In genomic region chr5:92918866-92919265, GRCm38 (mm10) we compare ENCODE assay signal across 12 mouse cellular contexts.
A peak's percentile ranks its signal among the peaks of the same experiment; 100 is the strongest.
DNase-seq lines count a peak whose midpoint lies in the region; ATAC-seq and TF ChIP-seq lines count a peak whose summit lies in the region.
"Had no signal": no experiment of that assay in that cellular context is flagged by ENCODE, and none has a peak within 500 bp of the region (broad histone marks: within the 10 kb centered on the region; RNA-seq: fewer than 3 reads in every experiment).

No protein-coding gene starts in this region.

- ATAC-seq in heart, embryonic 11.5 days (replicated peaks; ENCODE audit: insufficient number of reproducible peaks, low FRiP score, low TSS enrichment), result no peak
- ATAC-seq in lung, embryonic 16.5 days (ENCODE audit: low read depth), result no peak
- peak; percentile 28; the same call in 1 of the 2 replicates for ATAC-seq in forebrain, postnatal 0 days
- ATAC-seq in stomach, embryonic 16.5 days (ENCODE audit: insufficient read depth, low FRiP score), result no peak

- H3K4me2 ChIP-seq in heart, embryonic 11.5 days, result no peak overlapping the region
- H3K4me2 ChIP-seq in lung, embryonic 16.5 days (ENCODE audit: low read depth, low read length), result no peak overlapping the region
- H3K4me2 ChIP-seq in forebrain, postnatal 0 days (ENCODE audit: low read depth), result no peak overlapping the region
- H3K4me2 ChIP-seq in stomach, embryonic 16.5 days (ENCODE audit: low read depth, low read length), result no peak overlapping the region

- H3K4me3 ChIP-seq in heart, embryonic 11.5 days (ENCODE audit: low read depth, low read length), result no peak overlapping the region
- H3K4me3 ChIP-seq in lung, embryonic 16.5 days (ENCODE audit: low read length), result no peak overlapping the region
- H3K4me3 ChIP-seq in forebrain, postnatal 0 days (ENCODE audit: low read depth, low read length), result no peak overlapping the region
- H3K4me3 ChIP-seq in stomach, embryonic 16.5 days (replicated peaks; ENCODE audit: low read length), result no peak overlapping the region

- intact Hi-C loops in left cerebral cortex, postnatal 10 days (cut with DNase I), result no loop called here

- no peaks in the 10 kb centered on the region for H3K27me3 ChIP-seq in heart, embryonic 11.5 days (ENCODE audit: control insufficient read depth, insufficient read depth, low read length)
- H3K27me3 ChIP-seq in lung, embryonic 16.5 days (ENCODE audit: control insufficient read depth, insufficient read depth, low read depth, low read length), result no peaks in the 10 kb centered on the region
- no peaks in the 10 kb centered on the region for H3K27me3 ChIP-seq in forebrain, postnatal 0 days (ENCODE audit: insufficient read depth, low read length)
- no peaks in the 10 kb centered on the region for H3K27me3 ChIP-seq in stomach, embryonic 16.5 days (ENCODE audit: control insufficient read depth, insufficient read depth, low read length)

- H3K4me1 ChIP-seq in heart, embryonic 11.5 days (ENCODE audit: control insufficient read depth, insufficient read depth, low read length), result peaks cover 38% of the 10 kb centered on the region
- H3K4me1 ChIP-seq in lung, embryonic 16.5 days (replicated peaks; ENCODE audit: control insufficient read depth, insufficient read depth, low read length), result peaks cover 20% of the 10 kb centered on the region
- H3K4me1 ChIP-seq in forebrain, postnatal 0 days (ENCODE audit: insufficient read depth), result peaks cover 9% of the 10 kb centered on the region; the same call in 1 of the 2 replicates
- H3K4me1 ChIP-seq in stomach, embryonic 16.5 days (ENCODE audit: control insufficient read depth, insufficient read depth, low read length), result peaks cover 18% of the 10 kb centered on the region

- H3K9me3 ChIP-seq in heart, embryonic 11.5 days (replicated peaks; ENCODE audit: control insufficient read depth, low read length), result no peaks in the 10 kb centered on the region
- H3K9me3 ChIP-seq in lung, embryonic 16.5 days (ENCODE audit: control insufficient read depth, low read length), result no peaks in the 10 kb centered on the region
- H3K9me3 ChIP-seq in forebrain, postnatal 0 days (ENCODE audit: low read length), result no peaks in the 10 kb centered on the region
- H3K9me3 ChIP-seq in stomach, embryonic 16.5 days (replicated peaks; ENCODE audit: control insufficient read depth, low read length), result no peaks in the 10 kb centered on the region

- no peak for DNase-seq in heart, postnatal 4 days
- no peak for DNase-seq in lung, adult 18-20 months
- peak; percentile 33 for DNase-seq in forebrain, postnatal 0 days
- DNase-seq in left cerebral cortex, postnatal 10 days (ENCODE audit: extremely low spot score in 1 of 2, low spot score in 2 of 2), result no peak
- DNase-seq in left cerebral cortex, adult 11 months (ENCODE audit: low spot score), result no peak
- DNase-seq: cerebellum, adult 2 months; kidney, adult 9 months; layer of hippocampus, adult 9-11 months; right cerebral cortex, postnatal 4 days had no signal

- H3K36me3 ChIP-seq in heart, embryonic 11.5 days (ENCODE audit: control insufficient read depth, insufficient read depth, low read length), result peaks cover 8% of the 10 kb centered on the region
- H3K36me3 ChIP-seq in lung, embryonic 16.5 days (ENCODE audit: control insufficient read depth, insufficient read depth, low read length), result no peaks in the 10 kb centered on the region
- no peaks in the 10 kb centered on the region for H3K36me3 ChIP-seq in forebrain, postnatal 0 days (ENCODE audit: insufficient read depth)
- H3K36me3 ChIP-seq in stomach, embryonic 16.5 days (ENCODE audit: control insufficient read depth, insufficient read depth, low read length), result no peaks in the 10 kb centered on the region

- H3K27ac ChIP-seq in heart, embryonic 11.5 days (ENCODE audit: low read depth, low read length), result peak overlapping the region; percentile 47
- peak overlapping the region; percentile 12; the same call in 1 of the 2 replicates for H3K27ac ChIP-seq in lung, embryonic 16.5 days (ENCODE audit: low read length)
- no peak overlapping the region for H3K27ac ChIP-seq in forebrain, postnatal 0 days (ENCODE audit: low read depth, low read length)
- peak overlapping the region; percentile 43; the same call in 1 of the 2 replicates for H3K27ac ChIP-seq in stomach, embryonic 16.5 days (ENCODE audit: low read length)

- 0 out of 2 replicates have a peak overlapping the region, but pooled peaks have one; percentile 5 for H3K9ac ChIP-seq in heart, embryonic 11.5 days (ENCODE audit: low read depth, low read length)
- H3K9ac ChIP-seq in lung, embryonic 16.5 days (ENCODE audit: low read length), result no peak overlapping the region
- H3K9ac ChIP-seq in forebrain, postnatal 0 days, result no peak overlapping the region
- H3K9ac ChIP-seq in stomach, embryonic 16.5 days (ENCODE audit: low read length), result 0 out of 2 replicates have a peak overlapping the region, but pooled peaks have one; percentile 5

- TF ChIP-seq CTCF in forebrain, postnatal 0 days (IDR thresholded peaks at IDR 0.05; ENCODE audit: low read depth), result no peak

- WGBS in heart, embryonic 11.5 days (ENCODE audit: insufficient replicate concordance), result 41% methylated on average over 9 of the region's 9 CpGs
- WGBS in lung, embryonic 16.5 days, result 38% methylated on average over 9 of the region's 9 CpGs
- WGBS in forebrain, postnatal 0 days, result 18% methylated on average over 9 of the region's 9 CpGs
- 50% methylated on average over 9 of the region's 9 CpGs for WGBS in stomach, embryonic 16.5 days

Comparison
In these comparisons a context has a peak if more than half of its experiments do, and no peak if none do; other contexts are left out.
1. H3K9ac ChIP-seq: peak in heart, embryonic 11.5 days (single experiment) and stomach, embryonic 16.5 days (single experiment); none in lung, embryonic 16.5 days (single experiment) and forebrain, postnatal 0 days (single experiment).